Mouse (Mus musculus) heart, postnatal 0 days (tissue): ENCODE measurements around the gene Wiz. TPM values are rescaled to one million over a fixed set of nuclear protein-coding genes. Genes with fewer than 3 reads are reported as not detected.

Experiments used
- ATAC-seq: fragments of 200-750 bp; cut with Nextera tagmentation; 2 replicates; pipeline ENCODE4 v1.8.0; 2017; ENCODE audit warnings: low read depth, moderate number of reproducible peaks, moderate library complexity; ENCODE audit not compliant: insufficient read depth
- DNase-seq: peaks from one replicate; pipeline ENCODE4 v3.0.0-alpha.2; 2016; ENCODE audit warnings: low spot score
- H3K27ac ChIP-seq: fragments of 300-500 bp; sonication (generic); 2 replicates; pipeline ENCODE4 v1.5.1; 2014; ENCODE audit warnings: low read depth, mild to moderate bottlenecking
- H3K27me3 ChIP-seq: fragments of 300-500 bp; sonication (generic); 2 replicates; pipeline ENCODE4 v1.6.1; 2014; ENCODE audit warnings: low read length, mixed read lengths; ENCODE audit not compliant: control insufficient read depth, insufficient read depth
- H3K36me3 ChIP-seq: fragments of 300-500 bp; sonication (generic); replicated peaks from 2 replicates; pipeline ENCODE4 v1.6.1; 2014; ENCODE audit warnings: low read length, mixed read lengths; ENCODE audit not compliant: control insufficient read depth, insufficient read depth
- H3K4me1 ChIP-seq: fragments of 300-500 bp; sonication (generic); 2 replicates; pipeline ENCODE4 v1.6.1; 2014; ENCODE audit warnings: antibody characterized with exemption; ENCODE audit not compliant: control insufficient read depth, insufficient read depth
- H3K4me2 ChIP-seq: fragments of 300-500 bp; sonication (generic); 2 replicates; pipeline ENCODE4 v1.6.1; 2014; ENCODE audit warnings: low read depth, mild to moderate bottlenecking, low read length, moderate library complexity
- H3K4me3 ChIP-seq: fragments of 300-500 bp; sonication (generic); 2 replicates; pipeline ENCODE4 v1.5.1; 2014; ENCODE audit warnings: low read depth, low read length
- H3K9ac ChIP-seq: fragments of 300-500 bp; sonication (generic); replicated peaks from 2 replicates; pipeline ENCODE4 v1.6.1; 2014; ENCODE audit warnings: low read depth, low read length, mixed read lengths
- H3K9me3 ChIP-seq: fragments of 300-500 bp; sonication (generic); replicated peaks from 2 replicates; pipeline ENCODE4 v1.6.1; 2016; ENCODE audit warnings: low read length; ENCODE audit not compliant: control insufficient read depth
- CTCF ChIP-seq: IDR thresholded peaks from 2 replicates; pipeline ENCODE4 v1.5.1; 2016; ENCODE audit warnings: antibody characterized with exemption, control low read depth, low read depth
- EP300 ChIP-seq: IDR thresholded peaks from 2 replicates; pipeline ENCODE4 v1.6.1; 2016; ENCODE audit warnings: antibody characterized with exemption, low read depth
- WGBS: fragments of 180-500 bp; shearing (Covaris S2); extraction: QIAGEN DNeasy Blood & Tissue Kit; methylation state at CpG from one replicate; pipeline ENCODE4 v1.1.7; 2014; 5-methylcytosine and 5-hydroxymethylcytosine counted together
- polyA plus RNA-seq: library from polyadenylated mRNA; unstranded; fragments of >200 nt; fragmentation: Nextera tagmentation; extraction: Ambion mirVana; gene quantifications from 2 replicates; pipeline ENCODE4 v1.2.1, GENCODE M21; 2015
- total RNA-seq: library from RNA; depleted of rRNA; stranded (reverse); fragments of >200 nt; gene quantifications from 2 replicates; pipeline ENCODE4 v1.2.3, GENCODE M21; 2014; ENCODE audit warnings: low replicate concordance

Gene Wiz
- total and polyA plus RNA-seq, 2 experiments from 2014 or later = 7.0 to 21.4 TPM

GRCm38 (mm10) chr17:32403417-32403816 is 14.2 kb upstream of the Wiz start, which contains the start of gene Rasal3:
Gene Rasal3 (minus strand): TSS chr17:32403583.
- Histone ChIP-seq H3K27ac (no peak within 1 kb of the TSS), H3K4me2 (no peak within 1 kb of the TSS), H3K9ac (no peak within 1 kb of the TSS), H3K4me1 (no peaks in the 10 kb centered on the region), H3K4me3 (peak within 1 kb of the TSS; percentile 33; the same call in 1 of the 2 replicates), H3K36me3 (no peaks in the 10 kb centered on the region), H3K9me3 (no peaks in the 10 kb centered on the region), H3K27me3 (peaks cover 6% of the 10 kb centered on the region; the same call in 1 of the 2 replicates)
- DNase-seq = no peak
- no peak for TF ChIP-seq EP300
- no peak for TF ChIP-seq CTCF
- no peak for ATAC-seq
- WGBS = 59% methylated on average over 8 of the region's 8 CpGs

- DNase-seq = no peak
- Histone ChIP-seq H3K4me3 (peak overlapping the region; percentile 33; the same call in 1 of the 2 replicates), H3K9ac (no peak overlapping the region), H3K4me2 (no peak overlapping the region), H3K9me3 (no peaks in the 10 kb centered on the region), H3K36me3 (no peaks in the 10 kb centered on the region), H3K27ac (no peak overlapping the region), H3K4me1 (no peaks in the 10 kb centered on the region), H3K27me3 (peaks cover 12% of the 10 kb centered on the region)
- TF ChIP-seq CTCF (no peak), EP300 (no peak)
- no peak for ATAC-seq
- 62% methylated on average over 11 of the region's 11 CpGs for WGBS
Observed at GRCm38 (mm10) chr17:32402779-32403157, 13.5 kb upstream of the Wiz start.

- no peaks in the 10 kb centered on the region for H3K9me3 ChIP-seq
- no peak overlapping the region; the same call in 1 of the 2 replicates for H3K4me2 ChIP-seq
- ATAC-seq (no peak), DNase-seq (no peak)
- WGBS = 75% methylated on average over 9 of the region's 9 CpGs
- peaks cover 18% of the 10 kb centered on the region for H3K27me3 ChIP-seq
- no peaks in the 10 kb centered on the region for H3K36me3 ChIP-seq
- TF ChIP-seq CTCF = no peak
- TF ChIP-seq EP300 = no peak
- no peaks in the 10 kb centered on the region for H3K4me1 ChIP-seq
- no peak overlapping the region for H3K27ac ChIP-seq
- no peak overlapping the region for H3K9ac ChIP-seq
- H3K4me3 ChIP-seq = peak overlapping the region; percentile 33; the same call in 1 of the 2 replicates
Observed at GRCm38 (mm10) chr17:32402011-32402778, 13.0 kb upstream of the Wiz start.

GRCm38 (mm10) chr17:32396266-32396665 is 7.0 kb upstream of the Wiz start:
- Histone ChIP-seq H3K36me3 (no peaks in the 10 kb centered on the region), H3K4me2 (peak overlapping the region; percentile 49), H3K9ac (no peak overlapping the region), H3K27me3 (peaks cover 66% of the 10 kb centered on the region), H3K4me1 (no peaks in the 10 kb centered on the region), H3K9me3 (no peaks in the 10 kb centered on the region), H3K4me3 (peak overlapping the region; percentile 29), H3K27ac (no peak overlapping the region)
- peak; percentile 43; the same call in 1 of the 2 replicates for ATAC-seq
- TF ChIP-seq EP300 (no peak), CTCF (no peak)
- no peak for DNase-seq
- 15% methylated on average over 37 of the region's 37 CpGs for WGBS

GRCm38 (mm10) chr17:32393944-32394343 is 4.7 kb upstream of the Wiz start:
- TF ChIP-seq CTCF (no peak), EP300 (no peak)
- Histone ChIP-seq H3K9me3 (no peaks in the 10 kb centered on the region), H3K36me3 (no peaks in the 10 kb centered on the region), H3K4me2 (no peak overlapping the region), H3K4me3 (no peak overlapping the region), H3K9ac (no peak overlapping the region), H3K4me1 (no peaks in the 10 kb centered on the region), H3K27me3 (peaks cover 65% of the 10 kb centered on the region), H3K27ac (no peak overlapping the region)
- 84% methylated on average over 10 of the region's 10 CpGs for WGBS
- DNase-seq (no peak), ATAC-seq (no peak)
